Mouse (Mus musculus) adrenal gland, adult 18-20 months (tissue): ENCODE measurements at regions not wholly inside any gene's neighbourhood (a gene's known extent, or its start where the extent isn't known, plus 50 kb on each side); places are given as distances from the start of the nearest gene placed in this dataset.
"Not testable (repeated sequence)": the region's sequence is repeated elsewhere in the genome, so short reads cannot be mapped to it uniquely, and the experiment has no call there.

ENCODE experiments used
- DNase-seq, 2 experiments: peaks; one replicate each; pipeline ENCODE4 v3.0.0; 2021 to 2022; ENCODE audit warnings: low spot score in 2 of 2

DNA sequence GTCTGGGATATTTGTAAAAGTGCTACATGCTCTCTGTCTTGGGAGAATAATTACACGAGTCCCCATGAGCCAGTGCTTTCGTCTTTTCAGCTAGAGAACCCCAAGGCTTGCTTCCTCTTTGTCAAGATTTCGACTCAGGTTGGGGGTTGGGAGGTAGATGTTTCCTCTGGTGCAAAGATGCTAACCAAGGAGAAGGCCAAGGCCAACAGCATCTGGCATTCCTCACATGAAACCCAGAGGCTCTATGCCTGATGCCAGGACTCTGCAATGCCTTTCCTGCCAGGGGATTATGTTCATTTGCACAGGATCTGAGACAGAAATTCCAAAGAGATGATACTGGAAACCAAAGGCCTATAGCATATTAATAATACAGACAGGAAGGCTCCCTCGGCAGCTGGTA, 198.2 kb upstream of the Six2 start:
- no peak for DNase-seq

- DNase-seq, result no peak
Measured at GRCm38 (mm10) chr17:85881636-85882170, 193.6 kb upstream of the Six2 start.

DNA sequence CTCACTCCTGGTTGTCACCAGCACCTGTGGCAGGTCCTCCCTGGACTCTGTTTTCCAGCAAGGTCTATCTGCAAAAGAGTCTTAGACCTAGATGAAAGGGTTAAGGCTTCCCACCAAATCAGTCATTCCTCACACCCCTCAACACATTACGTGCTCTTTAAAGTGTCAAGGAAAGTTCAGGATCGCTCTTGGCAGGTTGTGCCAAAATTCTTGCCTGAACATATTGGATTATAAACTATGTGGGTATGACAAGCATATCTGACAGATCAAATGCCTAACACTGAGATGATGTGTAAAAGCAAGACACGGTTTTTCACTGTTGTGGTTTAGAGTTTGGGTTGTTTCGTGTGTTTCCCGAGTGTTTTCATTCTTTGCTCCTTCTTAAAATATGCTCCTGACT, 193.0 kb upstream of the Six2 start:
- DNase-seq, result no peak

GRCm38 (mm10) chr17:85877426-85877825, 189.4 kb upstream of the Six2 start:
- DNase-seq, result peak; percentile 42 to 65

DNA sequence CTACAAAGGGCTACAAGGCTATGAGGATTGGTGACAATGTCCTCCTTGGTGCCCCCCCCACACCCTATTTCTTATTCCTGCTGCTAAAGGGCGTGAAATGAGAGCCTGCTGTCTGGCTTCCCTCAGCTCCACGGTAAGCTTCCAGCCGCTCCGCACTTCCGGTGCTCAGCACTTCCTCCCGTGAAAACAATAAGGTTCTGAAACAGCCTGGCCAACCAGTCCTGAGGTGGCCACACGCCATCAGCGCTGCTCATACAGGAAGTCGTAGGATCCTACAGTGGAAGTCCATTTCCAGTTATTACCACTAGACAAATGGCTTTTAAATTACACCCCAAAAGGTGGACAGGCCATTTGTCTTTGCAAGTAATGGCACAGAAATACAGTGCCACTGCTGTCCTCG, 188.8 kb upstream of the Six2 start:
- no peak for DNase-seq

DNA sequence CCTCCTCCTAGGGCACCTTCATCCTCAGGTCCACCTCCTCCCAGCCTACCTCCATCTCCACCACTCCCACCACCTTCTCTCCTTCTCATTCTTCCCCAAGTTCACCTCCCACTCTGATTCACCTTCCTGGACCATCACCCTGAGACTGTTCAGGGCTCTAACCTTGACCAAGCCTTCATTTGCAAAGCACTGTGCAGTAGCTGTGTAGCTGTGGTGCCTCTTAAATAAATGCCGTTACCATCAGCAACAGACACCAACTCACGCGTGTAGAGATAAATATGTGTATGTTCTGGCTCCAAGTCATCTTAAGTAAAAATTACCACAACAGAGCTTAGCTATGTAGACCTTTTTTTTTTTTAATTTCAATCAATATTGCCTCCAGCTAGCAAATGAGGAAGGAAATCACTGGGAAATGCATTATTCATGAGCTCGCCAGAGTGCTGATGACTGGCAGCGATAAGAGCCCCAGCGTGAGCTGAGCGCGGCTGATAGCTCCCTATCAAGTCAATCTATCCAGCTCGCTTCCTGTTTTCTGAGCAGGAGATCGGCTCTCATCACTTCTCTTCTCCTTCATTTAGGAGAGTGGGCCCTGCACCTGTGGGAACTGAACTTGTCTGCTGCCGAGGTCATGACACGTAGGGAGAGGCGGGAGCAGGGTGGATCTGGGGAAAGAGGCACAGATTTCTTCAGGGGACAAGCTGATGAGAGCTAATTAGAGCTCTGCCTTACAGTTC, 185.9 kb upstream of the Six2 start:
- DNase-seq, result no peak

GRCm38 (mm10) chr17:85872903-85873413, 184.9 kb upstream of the Six2 start:
- no peak for DNase-seq

GRCm38 (mm10) chr17:85870406-85870805, 182.3 kb upstream of the Six2 start:
- no peak for DNase-seq

DNA sequence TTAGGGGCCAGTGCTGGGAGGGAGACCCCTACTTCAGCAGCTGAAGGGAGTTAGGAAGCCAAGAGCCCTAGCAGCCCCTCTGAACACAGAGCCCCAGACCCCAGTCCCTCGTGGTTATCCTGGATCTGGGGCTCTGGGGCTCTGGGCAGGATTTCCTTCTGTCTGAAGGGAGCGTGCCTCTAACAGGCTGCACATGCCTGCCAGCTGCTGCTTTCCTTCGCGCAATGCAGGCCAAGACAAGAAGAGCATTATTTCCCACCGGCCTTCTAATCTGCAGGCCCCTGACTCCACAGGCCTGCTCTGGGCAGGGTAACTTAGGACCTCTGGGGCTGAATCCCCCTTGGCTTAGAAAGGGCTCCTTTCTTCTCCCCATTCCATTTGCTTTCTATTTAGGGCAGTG, 181.1 kb upstream of the Six2 start:
- no peak for DNase-seq

GRCm38 (mm10) chr17:85867945-85868616, 180.0 kb upstream of the Six2 start:
- no peak for DNase-seq

DNA sequence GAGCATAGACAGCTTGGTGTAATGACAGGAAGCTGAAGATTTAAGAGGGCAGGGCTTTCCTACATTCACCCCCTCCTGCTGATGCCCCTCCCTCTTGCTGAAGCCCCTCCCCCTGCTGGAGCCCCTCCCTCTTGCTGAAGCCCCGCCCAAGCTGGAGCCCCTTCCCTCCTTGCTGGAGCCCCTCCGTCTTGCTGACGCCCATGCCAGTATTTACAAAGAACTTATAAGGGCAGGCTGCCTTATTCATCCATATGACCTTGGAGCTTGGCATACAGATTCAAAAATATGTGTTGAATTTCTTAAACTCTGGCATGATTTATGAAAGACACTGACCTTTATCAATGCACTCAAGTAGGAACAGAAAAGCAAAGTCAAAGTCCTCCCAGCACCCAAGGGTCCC, 178.5 kb upstream of the Six2 start:
- peak in 1 of 2 experiments; percentile 18 for DNase-seq

DNA sequence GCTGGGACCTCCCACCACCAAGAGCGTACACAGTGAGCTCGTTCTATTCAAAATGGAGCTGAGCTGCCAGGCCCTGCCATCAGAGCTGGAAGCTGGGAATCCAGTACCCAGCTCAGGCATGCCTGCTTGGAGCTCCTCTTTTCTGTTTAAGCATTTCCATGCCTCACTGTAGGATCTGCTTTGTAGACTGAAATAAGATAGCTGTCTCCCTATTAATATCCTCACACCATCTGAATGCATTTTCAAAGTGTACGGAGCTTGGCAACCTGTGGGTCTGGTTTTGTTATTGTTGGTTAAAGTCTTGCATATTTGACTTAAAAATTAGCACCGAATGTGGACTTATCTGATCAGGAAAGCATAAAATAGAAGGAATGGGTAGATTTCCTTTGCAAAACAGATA, 177.9 kb upstream of the Six2 start:
- DNase-seq, result no peak

GRCm38 (mm10) chr17:85861328-85861727, 173.3 kb upstream of the Six2 start:
- DNase-seq, result peak in 1 of 2 experiments; percentile 26

DNA sequence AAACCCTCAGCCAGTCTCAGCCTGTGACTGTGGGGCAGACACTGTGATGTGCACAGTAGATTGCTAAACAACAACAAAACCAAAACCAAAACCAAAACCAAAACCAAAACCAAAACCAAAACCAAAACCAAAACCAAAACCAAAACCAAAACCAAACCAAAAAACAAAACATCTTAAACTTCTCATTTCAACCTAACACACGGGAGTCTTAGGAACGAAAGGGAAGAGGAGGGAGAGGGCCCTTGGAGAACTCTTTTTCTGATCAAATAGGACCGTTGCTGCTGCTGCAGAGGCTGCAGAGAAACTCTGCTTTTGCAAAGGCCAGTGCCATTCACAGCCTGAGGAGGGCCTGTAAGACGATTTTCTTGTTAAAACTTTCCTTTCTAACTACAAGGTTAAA, 172.7 kb upstream of the Six2 start:
- DNase-seq, result no peak

DNA sequence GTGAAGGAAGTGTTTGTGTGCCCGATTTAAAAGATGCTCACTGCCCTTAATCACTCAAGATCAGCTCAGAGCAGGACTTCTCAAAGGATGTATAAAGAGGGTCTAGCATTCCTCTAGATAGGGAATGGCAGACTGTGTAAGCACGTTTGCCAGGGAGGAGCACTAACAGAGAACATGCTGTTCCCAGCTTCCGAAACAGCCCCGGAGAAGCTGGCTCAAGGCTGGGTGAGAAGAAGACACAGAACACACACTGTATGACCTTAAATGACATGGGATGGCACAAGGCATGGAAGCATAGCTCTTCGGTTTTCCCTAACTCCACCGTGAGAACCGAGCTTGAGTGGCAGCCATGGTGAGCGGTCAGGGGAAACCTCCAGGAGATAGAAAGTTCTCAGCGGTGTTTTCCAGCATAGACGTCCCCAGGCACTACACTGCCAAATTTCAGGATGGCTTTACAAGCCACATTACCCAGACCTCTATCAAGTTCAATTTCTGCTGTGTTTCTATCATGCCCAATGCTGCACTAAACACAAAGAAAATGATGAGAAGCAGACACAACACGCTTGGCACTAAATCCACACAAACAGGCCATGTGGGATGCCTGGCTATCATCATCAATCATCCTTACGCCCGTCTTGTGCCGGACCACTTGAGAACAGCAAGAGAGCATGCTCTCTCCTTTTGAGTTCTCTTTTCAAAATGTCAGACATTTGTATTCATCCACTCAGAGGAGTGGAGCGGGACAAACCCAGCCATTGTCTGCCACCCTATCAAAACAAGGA, 172.0 kb upstream of the Six2 start:
- DNase-seq, result no peak

GRCm38 (mm10) chr17:85858516-85858915, 170.4 kb upstream of the Six2 start:
- no peak for DNase-seq

DNA sequence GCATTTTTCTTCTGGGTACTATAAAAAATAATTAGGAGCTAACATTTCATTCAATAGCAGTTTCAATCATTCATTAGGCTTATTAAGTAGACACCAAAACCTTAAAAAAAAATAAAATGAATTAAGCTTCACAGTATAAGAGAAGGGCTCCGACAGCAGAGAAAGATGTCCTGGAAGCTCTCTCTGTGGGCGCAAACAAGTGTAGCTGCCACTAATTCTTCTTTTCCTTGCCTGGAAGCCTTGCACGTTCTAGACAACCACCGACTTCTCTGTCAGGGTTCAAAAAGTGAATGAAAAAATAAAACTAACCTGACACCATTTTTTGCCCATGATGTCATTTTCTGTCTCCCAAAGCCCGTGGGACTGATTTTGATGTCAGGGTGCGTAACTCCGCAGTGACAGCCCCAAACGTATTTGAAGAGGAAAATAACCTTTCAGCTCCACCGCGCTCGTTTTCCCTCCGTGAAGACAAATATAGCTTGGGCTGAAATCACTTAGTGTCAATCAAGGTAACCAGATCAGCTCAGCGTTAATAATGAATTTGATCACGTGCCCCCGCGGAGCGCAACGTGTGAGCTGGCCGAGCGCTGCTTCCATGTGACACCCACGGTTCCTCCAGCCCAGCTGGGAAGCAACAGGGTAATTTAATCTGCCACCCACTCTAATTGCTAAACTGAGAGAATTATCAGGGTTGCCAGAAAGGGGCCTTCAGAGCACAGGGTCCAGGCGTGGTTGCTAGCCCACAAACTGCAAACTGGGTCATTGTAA, 169.8 kb upstream of the Six2 start:
- DNase-seq, result no peak

GRCm38 (mm10) chr17:85856894-85857293, 168.8 kb upstream of the Six2 start:
- not testable (repeated sequence) for DNase-seq

GRCm38 (mm10) chr17:85853156-85853555, 165.1 kb upstream of the Six2 start:
- DNase-seq, result no peak

DNA sequence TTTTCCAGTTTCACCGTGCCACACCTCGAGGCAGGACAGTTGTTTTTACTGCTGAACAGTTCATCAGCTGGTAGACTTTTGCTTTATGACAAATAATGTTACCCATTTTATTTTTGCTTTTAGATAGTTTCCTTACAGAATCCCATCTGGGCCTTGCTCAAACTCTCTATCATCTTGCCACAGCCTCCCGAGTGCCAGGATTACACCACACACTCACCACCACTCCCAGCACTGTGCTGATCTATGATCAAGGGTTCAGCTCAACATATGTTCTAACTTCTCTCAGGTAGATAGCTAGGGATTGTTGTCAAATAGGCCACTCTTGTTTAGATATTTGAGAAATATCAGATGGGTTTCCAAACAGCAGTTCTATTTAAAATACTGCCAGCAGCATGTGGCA, 160.5 kb upstream of the Six2 start:
- no peak for DNase-seq

- DNase-seq, result no peak
Measured at GRCm38 (mm10) chr17:85847756-85848155, 159.7 kb upstream of the Six2 start.
